Mouse (Mus musculus) megakaryocyte, embryonic 14.5 days (primary cell): ENCODE results near the gene Prpsap2. TPM values are rescaled to one million over a fixed set of nuclear protein-coding genes. Genes with fewer than 3 reads are reported as not detected.
"Not testable (repeated sequence)": the region's sequence is repeated elsewhere in the genome, so short reads cannot be mapped to it uniquely, and the experiment has no call there.

ENCODE experiments used
- H3K27me3 ChIP-seq: replicated peaks from 2 replicates; pipeline ENCODE3; 2012; ENCODE audit warnings: inconsistent platforms
- H3K36me3 ChIP-seq: replicated peaks from 2 replicates; pipeline ENCODE3; 2012; ENCODE audit warnings: low read length, inconsistent platforms, mixed read lengths
- H3K4me1 ChIP-seq: 2 replicates; pipeline ENCODE4 v1.6.1; 2012; ENCODE audit warnings: inconsistent platforms
- H3K4me3 ChIP-seq: replicated peaks from 2 replicates; pipeline ENCODE3; 2012; ENCODE audit warnings: moderate library complexity, mild to moderate bottlenecking, inconsistent platforms
- H3K9me3 ChIP-seq: 2 replicates; pipeline ENCODE4 v1.6.1; 2012; ENCODE audit warnings: inconsistent platforms
- FLI1 ChIP-seq: IDR thresholded peaks from 2 replicates; pipeline ENCODE4 v1.6.1; 2012; ENCODE audit warnings: low read length, inconsistent platforms, mixed read lengths
- GATA1 ChIP-seq: IDR thresholded peaks from 3 replicates; pipeline ENCODE4 v1.6.1; 2012; ENCODE audit warnings: mixed read lengths, low read length, inconsistent platforms, borderline replicate concordance
- polyA plus RNA-seq: library from polyadenylated mRNA; stranded (reverse); fragments of >175 nt; gene quantifications from 2 replicates; pipeline ENCODE4 v1.2.3, GENCODE M21; 2012; ENCODE audit warnings: low replicate concordance; ENCODE audit not compliant: insufficient read depth

Gene Prpsap2
- 8.9 TPM in 1 of 2 replicates, not detected in the other for polyA plus RNA-seq

GRCm38 (mm10) chr11:61761584-61762407 lies at the start of gene Prpsap2:
Gene Prpsap2, minus strand, starts transcription at chr11:61762088.
- Histone ChIP-seq H3K4me3 (peak within 1 kb of the TSS; percentile 92), H3K27me3 (peaks cover 7% of the 10 kb centered on the region), H3K9me3 (no peaks in the 10 kb centered on the region), H3K36me3 (peaks cover 16% of the 10 kb centered on the region), H3K4me1 (peaks cover 49% of the 10 kb centered on the region)
- TF ChIP-seq FLI1 (no peak), GATA1 (no peak)

GRCm38 (mm10) chr11:61809793-61810192 lies 47.9 kb upstream of the Prpsap2 start:
- H3K36me3 ChIP-seq: peaks cover 77% of the 10 kb centered on the region
- H3K27me3 ChIP-seq: no peaks in the 10 kb centered on the region
- no peaks in the 10 kb centered on the region for H3K4me1 ChIP-seq
- H3K9me3 ChIP-seq: no peaks in the 10 kb centered on the region
- TF ChIP-seq FLI1: no peak
- TF ChIP-seq GATA1: no peak
- H3K4me3 ChIP-seq: no peak overlapping the region

- H3K4me3 ChIP-seq: no peak overlapping the region
- no peaks in the 10 kb centered on the region for H3K9me3 ChIP-seq
- no peak for TF ChIP-seq GATA1
- no peak for TF ChIP-seq FLI1
- no peaks in the 10 kb centered on the region for H3K27me3 ChIP-seq
- H3K36me3 ChIP-seq: peaks cover 74% of the 10 kb centered on the region
- no peaks in the 10 kb centered on the region for H3K4me1 ChIP-seq
Observed at GRCm38 (mm10) chr11:61808551-61809117, 46.7 kb upstream of the Prpsap2 start.

GRCm38 (mm10) chr11:61793441-61793840 lies 31.6 kb upstream of the Prpsap2 start:
- peaks cover 76% of the 10 kb centered on the region for H3K36me3 ChIP-seq
- H3K4me3 ChIP-seq: no peak overlapping the region
- no peaks in the 10 kb centered on the region for H3K9me3 ChIP-seq
- no peaks in the 10 kb centered on the region for H3K4me1 ChIP-seq
- TF ChIP-seq FLI1 (no peak), GATA1 (no peak)
- no peaks in the 10 kb centered on the region for H3K27me3 ChIP-seq

- H3K4me3 ChIP-seq: no peak overlapping the region
- H3K36me3 ChIP-seq: peaks cover 76% of the 10 kb centered on the region
- H3K9me3 ChIP-seq: no peaks in the 10 kb centered on the region
- H3K27me3 ChIP-seq: no peaks in the 10 kb centered on the region
- TF ChIP-seq FLI1 (no peak), GATA1 (no peak)
- no peaks in the 10 kb centered on the region for H3K4me1 ChIP-seq
Observed at GRCm38 (mm10) chr11:61788550-61788949, 26.7 kb upstream of the Prpsap2 start.

- H3K4me1 ChIP-seq, H3K9me3 ChIP-seq, H3K4me3 ChIP-seq, H3K27me3 ChIP-seq: not testable (repeated sequence)
- peaks cover 71% of the 10 kb centered on the region for H3K36me3 ChIP-seq
Observed at GRCm38 (mm10) chr11:61782526-61782925, 20.6 kb upstream of the Prpsap2 start.

GRCm38 (mm10) chr11:61774551-61775149 lies 12.8 kb upstream of the Prpsap2 start:
- Histone ChIP-seq H3K36me3 (peaks cover 51% of the 10 kb centered on the region), H3K4me1 (peaks cover 4% of the 10 kb centered on the region), H3K27me3 (no peaks in the 10 kb centered on the region), H3K4me3 (peak overlapping the region; percentile 21), H3K9me3 (no peaks in the 10 kb centered on the region)
- TF ChIP-seq FLI1: no peak
- no peak for TF ChIP-seq GATA1

GRCm38 (mm10) chr11:61760518-61760917 lies 1.4 kb downstream of the Prpsap2 start:
- Histone ChIP-seq H3K9me3 (no peaks in the 10 kb centered on the region), H3K4me3 (peak overlapping the region; percentile 92), H3K4me1 (peaks cover 48% of the 10 kb centered on the region), H3K36me3 (peaks cover 26% of the 10 kb centered on the region), H3K27me3 (peaks cover 3% of the 10 kb centered on the region)
- no peak for TF ChIP-seq FLI1
- no peak for TF ChIP-seq GATA1

GRCm38 (mm10) chr11:61757151-61757550 lies 4.7 kb downstream of the Prpsap2 start:
- TF ChIP-seq GATA1 (no peak), FLI1 (no peak)
- Histone ChIP-seq H3K27me3 (no peaks in the 10 kb centered on the region), H3K36me3 (peaks cover 56% of the 10 kb centered on the region), H3K4me3 (no peak overlapping the region), H3K9me3 (no peaks in the 10 kb centered on the region), H3K4me1 (peaks cover 51% of the 10 kb centered on the region)

GRCm38 (mm10) chr11:61751612-61752011 lies 10.3 kb downstream of the Prpsap2 start:
- Histone ChIP-seq H3K27me3 (no peaks in the 10 kb centered on the region), H3K9me3 (no peaks in the 10 kb centered on the region), H3K4me3 (no peak overlapping the region), H3K4me1 (peaks cover 7% of the 10 kb centered on the region), H3K36me3 (peaks cover 88% of the 10 kb centered on the region)
- TF ChIP-seq FLI1 (no peak), GATA1 (no peak)
